Mouse (Mus musculus) heart, adult 2 months (tissue): ENCODE results near the gene Snd1. TPM values are rescaled to one million over a fixed set of nuclear protein-coding genes. Genes with fewer than 3 reads are reported as not detected.

Experiments
- DNase-seq, 2 experiments: peaks; one replicate each; pipeline ENCODE4 v3.0.0; 2021
- H3K27ac ChIP-seq: fragments of 200-600 bp; 2 replicates; pipeline ENCODE4 v1.8.1; 2022
- H3K27me3 ChIP-seq: fragments of 200-500 bp; 2 replicates; pipeline ENCODE4 v1.6.1; 2012; ENCODE audit warnings: mild to moderate bottlenecking, low read length, inconsistent platforms, mixed read lengths; ENCODE audit not compliant: control insufficient read depth, insufficient read depth
- H3K36me3 ChIP-seq: fragments of 200-500 bp; 2 replicates; pipeline ENCODE4 v1.6.1; 2012; ENCODE audit warnings: low read length, inconsistent platforms; ENCODE audit not compliant: control insufficient read depth, insufficient read depth
- H3K4me1 ChIP-seq: fragments of 200-500 bp; 2 replicates; pipeline ENCODE4 v1.6.1; 2011; ENCODE audit warnings: low read length; ENCODE audit not compliant: control insufficient read depth, insufficient read depth
- H3K4me3 ChIP-seq: fragments of 200-600 bp; 2 replicates; pipeline ENCODE4 v1.8.1; 2022
- H3K79me2 ChIP-seq: fragments of 200-500 bp; replicated peaks from 2 replicates; pipeline ENCODE4 v1.6.1; 2012; ENCODE audit warnings: mild to moderate bottlenecking, inconsistent platforms, low read length, moderate library complexity, mixed read lengths; ENCODE audit not compliant: control insufficient read depth, insufficient read depth
- H3K9ac ChIP-seq: fragments of 200-500 bp; 2 replicates; pipeline ENCODE4 v1.6.1; 2012; ENCODE audit warnings: low read depth, mild to moderate bottlenecking, control low read depth, inconsistent platforms, low read length, mixed read lengths
- CTCF ChIP-seq: fragments of 200-600 bp; IDR thresholded peaks from 2 replicates; pipeline ENCODE4 v1.8.1; 2022; ENCODE audit warnings: antibody characterized with exemption, mild to moderate bottlenecking, moderate library complexity
- EP300 ChIP-seq: fragments of 200-500 bp; IDR thresholded peaks from 2 replicates; pipeline ENCODE4 v1.6.1; 2011; ENCODE audit warnings: low read depth, low read length, control low read depth; ENCODE audit not compliant: insufficient read depth
- POLR2A ChIP-seq: fragments of 200-500 bp; IDR thresholded peaks from 2 replicates; pipeline ENCODE4 v1.6.1; 2011; ENCODE audit warnings: mild to moderate bottlenecking, low read depth, low read length, control low read depth; ENCODE audit not compliant: insufficient read depth
- WGBS: fragments of 180-500 bp; shearing (Covaris S2); methylation state at CpG from one replicate; pipeline ENCODE4 v1.1.7; 2018; 5-methylcytosine and 5-hydroxymethylcytosine counted together
- intact Hi-C: fragments of 180-260 bp; cut with DNase I; formaldehyde crosslinking; loops from one replicate; pipeline ENCODE4 v1.15.1; 2025
- polyA plus RNA-seq: library from polyadenylated mRNA; depleted of rRNA; stranded (reverse); fragments of >200 nt; gene quantifications from 2 replicates; pipeline ENCODE4 v1.2.3, GENCODE M21; 2012
- total RNA-seq, 2 experiments: library from RNA; stranded (reverse); gene quantifications; 2 replicates each; pipeline ENCODE4 v1.2.3; 2021

Snd1 gene
- total and polyA plus RNA-seq, 3 experiments, result 39.9 to 74.1 (median 62.4) TPM

GRCm38 (mm10) chr6:28872421-28872795 lies 397.5 kb downstream of the Snd1 start:
- no peaks in the 10 kb centered on the region for H3K36me3 ChIP-seq
- no peaks in the 10 kb centered on the region for H3K27me3 ChIP-seq
- DNase-seq, result no peak
- H3K27ac ChIP-seq, result no peak overlapping the region
- no peaks in the 10 kb centered on the region; the same call in 1 of the 2 replicates for H3K4me1 ChIP-seq
- WGBS, result 86% methylated on average over 3 of the region's 3 CpGs
- no peaks in the 10 kb centered on the region for H3K79me2 ChIP-seq
- TF ChIP-seq CTCF (no peak), EP300 (no peak), POLR2A (no peak)
- H3K9ac ChIP-seq, result no peak overlapping the region
- intact Hi-C loops, result no loop called here
- H3K4me3 ChIP-seq, result no peak overlapping the region

- TF ChIP-seq POLR2A (no peak), EP300 (no peak), CTCF (no peak)
Observed at GRCm38 (mm10) chr6:28874053-28874452, 399.1 kb downstream of the Snd1 start.

GRCm38 (mm10) chr6:28874759-28875158 lies 399.8 kb downstream of the Snd1 start:
- no peaks in the 10 kb centered on the region; the same call in 1 of the 2 replicates for H3K4me1 ChIP-seq
- 98% methylated on average over 5 of the region's 5 CpGs for WGBS
- no peaks in the 10 kb centered on the region for H3K79me2 ChIP-seq
- H3K36me3 ChIP-seq, result no peaks in the 10 kb centered on the region
- no peak overlapping the region for H3K9ac ChIP-seq
- H3K27ac ChIP-seq, result no peak overlapping the region
- intact Hi-C loops, result no loop called here
- no peak overlapping the region for H3K4me3 ChIP-seq
- DNase-seq, result no peak
- TF ChIP-seq EP300, result no peak
- TF ChIP-seq CTCF, result no peak
- no peak for TF ChIP-seq POLR2A
- H3K27me3 ChIP-seq, result no peaks in the 10 kb centered on the region

More at GRCm38 (mm10) chr6:28874053-28874452, 399.1 kb downstream of the Snd1 start:
- Histone ChIP-seq H3K4me1 (no peaks in the 10 kb centered on the region; the same call in 1 of the 2 replicates), H3K36me3 (no peaks in the 10 kb centered on the region), H3K9ac (no peak overlapping the region), H3K27me3 (no peaks in the 10 kb centered on the region), H3K79me2 (no peaks in the 10 kb centered on the region), H3K27ac (no peak overlapping the region), H3K4me3 (no peak overlapping the region)
- WGBS, result 83% methylated on average over 11 of the region's 11 CpGs
- intact Hi-C loops, result no loop called here
- no peak for DNase-seq

GRCm38 (mm10) chr6:28875333-28875732 lies 400.4 kb downstream of the Snd1 start:
- WGBS, result 97% methylated on average over 1 of the region's 1 CpGs
- H3K4me1 ChIP-seq, result peaks cover 1% of the 10 kb centered on the region; the same call in 1 of the 2 replicates
- intact Hi-C loops, result no loop called here

GRCm38 (mm10) chr6:28876492-28876891 lies 401.6 kb downstream of the Snd1 start:
- WGBS, result 78% methylated on average over 3 of the region's 3 CpGs
- no peak for DNase-seq
- TF ChIP-seq POLR2A (no peak), EP300 (no peak), CTCF (no peak)
- intact Hi-C loops, result no loop called here
- Histone ChIP-seq H3K9ac (no peak overlapping the region), H3K27me3 (no peaks in the 10 kb centered on the region), H3K79me2 (no peaks in the 10 kb centered on the region), H3K36me3 (no peaks in the 10 kb centered on the region), H3K27ac (no peak overlapping the region), H3K4me1 (peaks cover 1% of the 10 kb centered on the region), H3K4me3 (no peak overlapping the region)

More at GRCm38 (mm10) chr6:28875333-28875732, 400.4 kb downstream of the Snd1 start:
- Histone ChIP-seq H3K27me3 (no peaks in the 10 kb centered on the region), H3K79me2 (no peaks in the 10 kb centered on the region), H3K36me3 (no peaks in the 10 kb centered on the region), H3K9ac (no peak overlapping the region), H3K27ac (no peak overlapping the region), H3K4me3 (no peak overlapping the region)
- DNase-seq, result no peak
- TF ChIP-seq EP300, result no peak
- TF ChIP-seq CTCF, result no peak
- TF ChIP-seq POLR2A, result no peak

GRCm38 (mm10) chr6:28877945-28878666 lies 403.2 kb downstream of the Snd1 start:
- Histone ChIP-seq H3K4me1 (peaks cover 1% of the 10 kb centered on the region), H3K27me3 (no peaks in the 10 kb centered on the region), H3K27ac (no peak overlapping the region), H3K4me3 (no peak overlapping the region), H3K36me3 (no peaks in the 10 kb centered on the region), H3K9ac (no peak overlapping the region), H3K79me2 (no peaks in the 10 kb centered on the region)
- intact Hi-C loops, result no loop called here
- TF ChIP-seq CTCF (no peak), POLR2A (no peak), EP300 (no peak)
- DNase-seq, result no peak
- whole genome bisulfite sequencing, result 51% methylated on average over 7 of the region's 7 CpGs
